Mouse (Mus musculus) brain, embryonic 14.5 days (tissue): Measurements from ENCODE around the gene Fmn2.
A peak's percentile ranks its signal among the peaks of the same experiment; 100 is the strongest.

Source experiments
- CTCF ChIP-seq: fragments of 200-500 bp; IDR thresholded peaks from 2 replicates; pipeline ENCODE4 v1.5.1; 2012; ENCODE audit warnings: inconsistent platforms, mild to moderate bottlenecking, moderate library complexity, borderline replicate concordance; ENCODE audit not compliant: insufficient read depth, insufficient read length; ENCODE audit errors: extremely low read depth
- POLR2A ChIP-seq: fragments of 200-500 bp; IDR thresholded peaks from 2 replicates; pipeline ENCODE4 v1.6.1; 2012; ENCODE audit warnings: mild to moderate bottlenecking, inconsistent platforms, borderline replicate concordance; ENCODE audit not compliant: poor library complexity, insufficient read depth, insufficient read length, severe bottlenecking; ENCODE audit errors: extremely low read depth

GRCm38 (mm10) chr1:174501661-174502030 lies at the start of gene Fmn2:
- TF ChIP-seq CTCF (no peak), POLR2A (peak; percentile 97)
